Mouse (Mus musculus) kidney, adult 11 months (tissue): ENCODE results near the gene Glt1d1.
A peak's percentile ranks its signal among the peaks of the same experiment; 100 is the strongest.
"Not testable (repeated sequence)": the region's sequence is repeated elsewhere in the genome, so short reads cannot be mapped to it uniquely, and the experiment has no call there.

Experiments
- DNase-seq: peaks from one replicate; pipeline ENCODE4 v3.0.0; 2022

Glt1d1 gene

DNA sequence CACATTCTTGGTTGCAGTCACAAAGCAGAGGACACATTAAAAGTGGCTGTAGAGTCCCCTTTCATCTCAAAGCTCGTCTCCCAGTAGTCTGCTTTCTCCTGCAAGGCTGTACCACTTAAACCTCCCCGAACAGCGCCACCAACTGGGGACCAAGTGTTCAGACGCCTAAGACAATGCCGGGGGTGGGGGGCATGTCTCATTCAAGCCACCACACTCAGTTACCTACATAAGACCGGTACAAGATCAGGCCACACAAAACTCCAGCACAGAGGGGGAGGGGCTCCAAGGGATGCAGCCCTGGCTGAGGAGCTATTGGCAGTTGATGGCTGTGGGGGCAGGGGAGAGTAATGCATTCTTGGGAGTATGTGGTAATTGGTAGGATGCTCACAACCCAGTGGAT, 68.1 kb downstream of the Glt1d1 start:
- DNase-seq, result no peak

DNA sequence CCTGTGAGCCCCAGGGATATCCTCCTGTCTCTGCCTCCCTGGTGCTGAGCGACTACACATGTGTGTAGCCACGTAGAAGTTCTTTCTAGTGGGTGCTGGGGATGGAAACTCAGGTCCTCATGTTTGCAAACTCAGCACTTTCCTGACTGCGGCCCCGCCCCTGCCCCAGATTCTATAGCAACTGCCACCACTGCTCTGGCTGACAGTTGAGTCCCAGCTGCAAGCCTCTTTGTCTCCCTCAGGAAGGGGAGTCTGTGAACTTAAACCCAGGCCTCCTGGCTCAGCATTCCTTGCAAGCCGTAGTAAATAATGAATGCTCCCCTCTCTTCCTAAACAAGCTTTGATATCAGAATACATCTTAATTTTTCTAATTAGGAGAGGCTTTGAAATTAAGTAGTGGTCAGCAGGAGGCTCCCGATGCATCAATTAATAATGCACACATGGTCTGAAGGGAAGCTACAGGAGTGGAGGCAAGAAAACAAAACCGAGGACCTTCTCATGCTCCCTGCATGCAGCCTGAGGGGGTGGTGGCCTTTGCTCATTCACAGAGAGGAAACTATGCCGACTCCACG, 71.6 kb downstream of the Glt1d1 start:
- DNase-seq, result no peak

DNA sequence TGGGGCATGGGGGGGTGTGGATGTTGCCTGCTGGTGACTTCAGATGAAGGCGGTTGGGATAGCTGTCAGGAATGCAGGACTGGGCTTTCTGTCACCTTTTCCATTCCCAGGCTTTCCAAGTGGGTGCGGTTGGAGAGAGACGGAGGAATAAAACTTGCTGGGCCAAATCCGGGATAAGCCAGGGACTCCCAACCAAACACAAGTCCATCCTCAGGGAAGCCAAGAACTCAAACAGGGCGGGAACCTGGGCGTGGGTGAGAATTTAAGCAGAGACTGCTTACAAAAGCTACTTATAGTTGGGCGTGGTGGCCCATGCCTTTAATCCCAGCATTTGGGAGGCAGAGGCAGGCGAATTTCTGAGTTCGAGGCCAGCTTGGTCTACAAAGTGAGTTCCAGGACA, 73.2 kb downstream of the Glt1d1 start:
- no peak for DNase-seq

DNA sequence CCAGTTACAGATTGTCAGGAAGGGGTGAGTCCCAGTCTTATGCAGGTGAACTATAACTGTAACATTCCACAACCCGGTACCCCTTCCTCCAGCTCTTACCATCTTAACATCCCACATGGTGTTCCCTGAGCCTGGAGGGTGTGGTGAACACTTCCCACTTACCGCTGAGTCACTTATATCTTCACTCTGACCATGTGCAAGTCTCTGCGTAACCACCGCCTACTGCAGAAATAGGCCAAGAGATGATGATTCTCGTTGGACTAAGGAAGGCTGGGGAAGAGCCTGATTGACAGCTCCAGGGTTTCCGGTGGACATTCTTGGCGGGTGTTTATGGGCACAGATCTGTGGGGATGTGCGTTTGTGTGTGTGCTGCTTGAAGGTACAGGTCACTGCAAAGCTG, 73.9 kb downstream of the Glt1d1 start:
- no peak for DNase-seq

DNA sequence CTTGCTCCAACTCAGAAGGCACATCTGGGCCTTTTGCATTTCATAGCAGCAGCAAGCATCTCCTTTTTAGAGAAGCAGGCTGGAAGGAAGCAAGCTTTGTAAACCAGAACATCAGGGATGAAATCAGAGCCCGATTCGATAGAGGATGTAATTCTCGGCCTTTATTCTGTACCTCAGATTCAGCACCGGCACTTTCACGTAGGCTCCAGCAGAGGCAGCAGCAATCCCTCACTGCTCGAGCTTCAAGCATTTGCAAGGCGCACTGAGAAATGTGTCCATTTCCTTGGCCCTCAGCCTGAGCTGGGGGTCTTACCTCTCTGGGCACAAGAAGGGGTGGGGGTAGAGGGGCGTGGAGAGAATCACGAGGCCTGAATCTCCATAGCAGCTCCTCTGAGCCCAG, 76.1 kb downstream of the Glt1d1 start:
- no peak for DNase-seq

DNA sequence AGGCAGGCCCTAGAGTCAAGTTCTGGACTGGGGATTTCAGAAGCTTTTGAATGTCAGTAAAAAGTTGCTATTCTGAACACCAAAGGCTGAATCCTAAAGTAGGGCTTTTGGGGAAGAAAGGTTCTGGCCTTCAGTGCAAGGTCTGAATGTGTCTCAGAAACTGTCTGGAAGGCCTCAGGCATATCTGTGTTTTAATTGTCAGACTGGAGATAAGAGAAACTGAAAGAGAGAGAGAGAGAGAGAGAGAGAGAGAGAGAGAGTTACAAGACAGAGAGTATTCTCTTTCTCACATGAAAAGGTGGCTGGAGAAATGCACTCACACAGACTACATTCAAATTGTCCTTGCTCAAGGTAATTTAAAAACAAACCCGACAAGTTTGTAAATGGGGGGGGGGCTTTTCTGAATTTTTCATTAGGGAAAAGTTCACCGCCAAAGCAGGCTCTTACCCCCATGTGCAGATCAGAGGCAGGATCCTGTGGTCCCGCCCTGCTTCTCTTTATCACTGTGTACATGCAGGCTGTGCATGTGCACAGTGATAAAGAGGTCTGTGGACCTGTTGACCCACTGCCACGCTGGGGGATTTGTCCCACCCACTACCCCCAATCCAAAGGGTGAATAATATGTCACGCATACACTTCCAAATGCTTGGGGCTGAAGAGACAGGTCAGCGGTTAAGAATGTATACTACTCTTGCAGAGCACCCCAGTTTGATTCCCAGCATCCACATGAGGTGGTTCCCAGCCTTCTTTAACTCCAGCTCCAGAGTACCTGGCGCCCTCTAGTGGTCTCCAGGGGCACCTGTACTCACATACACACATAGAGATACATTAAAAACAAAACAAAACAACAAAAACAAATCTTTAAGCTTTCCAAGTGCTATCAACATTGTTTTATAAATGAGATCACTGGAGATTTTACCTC, 83.0 kb downstream of the Glt1d1 start:
- DNase-seq, result no peak

DNA sequence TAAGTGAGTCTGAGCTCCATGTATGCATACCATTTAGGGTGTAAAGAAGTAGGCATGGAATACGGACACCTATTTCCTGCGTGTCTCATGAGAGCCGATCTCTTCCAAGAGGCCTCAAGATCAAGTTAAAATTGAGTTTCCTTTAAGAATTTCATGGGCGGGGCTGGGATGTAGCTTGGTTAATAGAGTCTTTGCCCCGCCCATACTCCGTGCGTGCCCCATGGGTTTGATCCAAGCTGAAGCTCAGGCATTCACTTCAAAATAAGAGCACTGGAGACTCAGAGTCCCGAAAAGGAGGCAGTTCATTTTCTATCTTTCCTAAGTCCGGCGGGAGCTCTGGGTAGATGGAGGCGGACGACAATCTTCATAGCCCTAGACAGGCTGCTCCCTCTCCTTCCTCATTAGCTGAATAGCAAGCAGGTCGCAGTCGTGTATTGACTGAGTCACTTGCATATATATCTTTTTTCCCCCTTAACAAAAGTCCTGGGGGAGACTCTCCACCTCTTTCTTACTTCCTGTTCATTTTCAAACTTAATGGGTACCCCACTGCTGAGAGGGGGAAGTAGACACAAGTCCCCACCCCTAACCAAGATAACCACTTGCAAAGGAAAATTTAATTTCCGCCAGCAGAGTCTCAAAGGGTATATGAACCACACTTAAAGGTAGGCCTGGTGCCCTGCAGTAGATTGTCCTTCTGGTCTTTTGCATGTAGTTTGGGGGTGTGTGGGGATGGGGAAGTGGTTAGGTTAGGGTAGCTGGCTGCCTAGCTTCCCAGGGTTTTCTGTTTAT, 88.7 kb downstream of the Glt1d1 start:
- DNase-seq, result peak; percentile 43

DNA sequence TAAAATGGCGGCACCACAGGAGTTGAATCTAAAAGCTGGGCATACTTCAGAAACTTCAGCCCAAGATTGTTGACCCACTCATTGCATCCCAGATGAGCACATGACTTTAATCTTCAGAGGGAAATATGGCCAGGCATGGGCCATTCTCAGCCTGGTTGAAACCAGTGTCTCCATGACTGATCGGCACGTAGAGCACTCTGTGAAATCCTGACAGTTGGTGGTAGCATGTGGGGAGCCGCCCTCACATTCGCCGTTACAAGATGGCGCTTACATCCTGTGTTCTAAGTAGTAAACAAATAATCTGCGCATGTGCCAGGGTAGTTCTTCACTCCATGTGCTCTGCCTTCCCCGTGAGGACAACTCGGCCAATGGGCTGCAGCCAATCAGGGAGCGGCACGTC, 90.1 kb downstream of the Glt1d1 start:
- DNase-seq, result not testable (repeated sequence)

DNA sequence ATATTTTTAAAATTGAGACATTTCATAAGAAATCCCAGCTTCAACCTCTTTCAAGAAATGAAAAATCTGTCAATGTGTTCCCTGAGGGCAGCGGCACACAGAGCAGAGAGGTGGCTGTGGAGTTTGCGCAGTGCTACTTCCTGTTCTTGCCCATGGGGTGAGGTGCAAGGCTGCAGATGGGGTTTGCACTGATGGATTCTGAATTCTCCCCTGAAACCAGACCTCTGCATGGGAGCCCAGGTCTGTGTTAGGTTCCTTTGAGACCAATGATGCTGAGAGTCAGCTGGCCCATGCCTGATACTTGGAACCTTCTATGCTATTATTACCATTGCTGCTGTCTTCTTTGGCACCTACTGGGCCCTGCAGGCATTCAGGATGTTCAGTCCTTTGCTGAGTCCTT, 98.3 kb downstream of the Glt1d1 start:
- DNase-seq, result no peak

DNA sequence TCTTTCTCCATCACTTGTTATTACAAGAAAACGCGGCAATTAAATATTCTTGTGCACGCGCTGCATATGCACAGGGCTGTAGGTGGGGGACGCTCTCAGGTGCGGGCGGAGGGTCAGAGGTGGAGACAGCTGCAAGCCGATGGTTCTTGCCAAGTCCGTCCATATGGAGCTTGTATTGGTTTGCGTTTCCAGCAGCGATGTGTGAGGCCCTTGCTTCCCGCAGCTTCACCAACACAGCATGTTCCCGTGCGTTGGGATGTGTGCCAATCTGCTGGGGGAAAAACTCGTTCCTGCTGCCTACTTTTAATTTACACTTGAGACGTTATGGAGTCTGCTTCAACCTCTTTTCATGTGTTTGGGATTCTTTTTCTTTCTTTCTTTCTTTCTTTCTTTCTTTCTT, 109.3 kb downstream of the Glt1d1 start:
- no peak for DNase-seq

DNA sequence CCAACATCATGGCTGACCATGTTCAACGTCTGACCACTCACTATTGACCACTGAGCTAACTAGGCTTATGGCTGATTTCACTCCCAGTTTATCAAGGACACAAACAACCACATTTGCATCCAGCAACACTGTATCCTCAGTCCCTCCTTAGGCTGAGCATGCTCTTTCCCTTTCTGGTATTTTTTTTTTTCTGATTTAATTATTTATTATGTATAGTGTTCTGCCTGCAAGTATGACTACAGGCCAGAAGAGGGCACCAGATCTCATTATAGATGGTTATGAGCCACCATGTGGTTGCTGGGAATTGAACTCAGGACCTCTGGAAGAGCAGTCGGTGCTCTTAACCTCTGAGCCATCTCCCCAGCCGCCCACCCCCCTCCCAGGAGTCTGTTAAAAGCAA, 117.5 kb downstream of the Glt1d1 start:
- DNase-seq, result not testable (repeated sequence)

DNA sequence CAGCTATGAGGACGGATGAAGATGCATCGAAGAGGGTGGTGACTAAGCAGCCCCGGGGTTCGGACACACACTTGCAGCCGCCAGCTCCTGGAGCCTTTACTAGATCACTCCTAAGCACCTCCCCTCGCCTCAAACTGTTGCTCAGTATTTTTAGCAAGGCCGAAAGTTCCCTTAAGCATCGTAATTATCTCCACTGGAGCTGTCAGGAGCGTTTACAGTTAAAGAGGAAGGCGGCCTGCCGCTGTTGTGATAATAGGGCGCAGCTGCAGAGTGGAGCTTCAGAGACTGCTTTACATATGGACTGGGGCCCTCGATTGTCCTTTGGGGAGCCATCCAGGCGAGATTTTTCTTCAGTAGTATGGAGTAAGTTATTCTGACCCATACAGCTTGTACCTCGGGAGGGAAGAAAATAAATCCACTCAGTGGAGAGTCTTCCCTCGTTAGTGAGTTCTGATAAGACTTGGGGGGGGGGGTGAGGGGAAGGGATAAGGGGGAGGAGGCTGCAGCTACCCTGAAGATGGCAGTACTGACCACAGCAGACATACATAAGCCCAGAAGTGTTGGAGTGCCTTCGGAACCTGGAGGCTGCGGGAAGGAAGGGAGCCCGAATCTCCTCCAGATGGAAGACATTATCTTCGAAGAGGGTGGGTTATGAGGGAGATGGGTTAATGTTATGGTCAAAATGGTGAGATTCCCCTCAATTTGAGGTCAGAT, 119.4 kb downstream of the Glt1d1 start:
- DNase-seq, result no peak

DNA sequence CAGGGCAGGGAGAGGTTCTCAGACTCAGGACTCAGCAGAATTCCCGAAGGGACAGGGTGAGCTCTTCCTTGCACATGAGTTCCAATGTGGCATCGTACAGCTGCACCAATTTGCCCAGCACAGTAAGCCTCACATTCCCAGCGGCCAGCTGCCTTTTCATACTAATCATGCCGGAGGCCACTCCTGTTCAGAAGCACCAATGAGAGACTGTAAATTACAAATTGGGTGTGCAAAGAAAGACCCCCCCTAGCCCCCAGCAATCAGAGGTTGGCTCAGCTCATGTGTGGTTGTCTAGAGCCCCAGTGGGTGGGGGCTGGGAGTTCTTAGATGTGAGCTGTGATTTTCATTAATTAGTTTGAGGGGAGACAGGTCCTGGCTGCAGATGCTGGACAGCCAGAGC, 123.5 kb downstream of the Glt1d1 start:
- no peak for DNase-seq

DNA sequence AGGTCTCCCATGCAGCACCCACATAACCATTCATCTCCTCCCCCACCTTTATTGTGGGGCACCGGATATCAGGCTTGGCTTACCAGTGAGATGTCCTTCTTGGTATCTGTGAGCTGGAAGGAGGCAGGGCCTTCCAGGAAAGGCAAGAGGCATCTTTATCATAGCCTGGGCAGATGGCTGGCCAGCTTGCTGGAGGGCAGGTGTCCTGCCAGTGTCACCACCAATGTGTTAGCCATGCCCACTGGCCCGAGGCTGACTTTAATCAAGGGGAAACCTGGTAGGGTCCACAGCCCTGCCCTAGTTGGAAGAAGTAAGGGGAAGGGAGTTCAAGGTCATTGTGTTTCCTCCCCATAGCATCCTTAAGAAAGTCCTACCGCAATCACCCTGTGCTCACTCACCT, 123.9 kb downstream of the Glt1d1 start:
- DNase-seq, result no peak

DNA sequence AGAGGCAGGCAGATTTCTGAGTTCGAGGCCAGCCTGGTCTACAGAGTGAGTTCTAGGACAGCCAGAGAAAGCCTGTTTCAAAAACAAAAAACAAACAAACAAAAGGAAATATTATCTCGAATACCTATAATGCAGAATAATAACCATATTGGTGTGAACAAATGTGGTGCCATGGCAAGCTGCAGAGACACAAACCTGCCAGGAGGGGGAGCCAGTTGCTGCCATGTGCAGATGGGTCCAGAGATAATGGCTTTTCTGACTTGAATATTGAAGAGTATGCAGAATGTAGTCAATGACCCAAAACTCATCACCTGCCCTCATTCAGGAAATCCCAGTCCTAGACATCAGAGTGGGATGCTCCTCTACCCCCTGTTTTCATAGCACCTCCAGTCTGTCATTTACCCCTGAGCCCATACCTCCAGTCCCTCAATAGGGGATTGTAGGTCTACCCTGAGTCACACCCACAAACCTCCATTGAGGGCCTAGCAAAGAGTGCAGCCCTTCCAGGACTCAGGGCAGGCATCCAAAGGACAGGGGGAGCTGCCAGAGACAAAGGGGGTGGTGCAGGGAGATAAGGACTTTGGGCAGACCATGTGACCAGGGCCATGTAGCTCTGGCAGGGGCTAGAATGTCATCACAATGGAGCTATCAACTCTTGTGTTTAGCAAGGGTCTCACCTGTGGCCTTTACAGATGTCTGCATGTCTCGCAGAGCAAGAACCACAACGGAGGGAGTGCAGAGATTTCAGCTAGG, 124.8 kb downstream of the Glt1d1 start:
- no peak for DNase-seq

DNA sequence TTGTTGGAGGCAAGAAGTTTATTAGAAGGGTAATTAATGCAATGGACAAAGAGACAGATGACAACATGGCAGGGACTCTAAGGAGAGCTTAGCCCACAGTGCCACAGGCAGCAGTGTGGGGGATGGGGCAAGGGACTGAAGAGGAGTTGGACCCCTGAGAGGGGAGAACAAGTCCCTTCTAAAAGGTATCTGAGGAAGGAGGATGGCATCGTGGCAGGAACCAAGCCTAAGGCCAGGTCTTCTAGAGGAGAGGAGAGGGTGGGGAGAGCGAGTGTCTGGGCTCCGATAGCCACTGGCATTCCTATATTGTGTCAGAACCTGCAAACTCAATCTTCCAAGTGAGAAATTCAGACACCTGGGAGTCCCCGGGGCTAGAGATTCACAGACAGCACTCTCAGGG, 126.5 kb downstream of the Glt1d1 start:
- DNase-seq, result no peak
